Mouse (Mus musculus) ES-E14 (cell line): ENCODE measurements around the gene Astn2.

Experiments used
- CHD2 ChIP-seq: IDR thresholded peaks from 2 replicates; pipeline ENCODE4 v1.6.1; 2014; ENCODE audit warnings: mild to moderate bottlenecking, low read depth, low read length, inconsistent platforms
- HCFC1 ChIP-seq: IDR thresholded peaks from 2 replicates; pipeline ENCODE4 v1.6.1; 2012; ENCODE audit warnings: low read length, inconsistent platforms, borderline replicate concordance; ENCODE audit not compliant: insufficient read depth

DNA sequence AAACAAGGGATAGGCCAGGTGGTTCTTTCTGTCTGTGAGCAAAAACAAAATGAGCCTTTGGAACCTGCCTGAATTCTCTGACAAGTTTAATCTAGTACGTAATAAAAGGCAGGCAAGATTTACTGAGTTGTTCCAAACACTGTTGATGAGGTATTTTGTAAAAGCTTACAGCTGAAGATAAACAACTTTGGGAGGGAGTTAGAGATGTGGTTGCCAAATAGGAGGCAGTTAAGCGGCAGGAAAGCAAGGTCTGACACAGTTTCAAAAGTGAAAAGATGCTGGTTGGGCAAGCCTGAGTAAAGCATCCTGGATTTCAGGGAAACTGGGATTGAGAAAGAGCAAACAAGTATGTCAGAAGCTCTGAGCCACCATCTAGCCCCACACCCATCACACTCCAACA lies 59.8 kb downstream of the Astn2 start:
- TF ChIP-seq CHD2 (no peak), HCFC1 (no peak)
